Mouse (Mus musculus) myocyte (in vitro differentiated cells): ENCODE results near the gene Tmem211.

Source experiments
- CEBPB ChIP-seq: IDR thresholded peaks from 2 replicates; pipeline ENCODE4 v1.6.1; 2011; ENCODE audit warnings: mild to moderate bottlenecking, moderate library complexity; ENCODE audit not compliant: poor library complexity, insufficient read depth, severe bottlenecking
- MAX ChIP-seq: IDR thresholded peaks from one replicate; pipeline ENCODE4 v1.6.1; 2011; ENCODE audit warnings: low read depth, mild to moderate bottlenecking, control low read depth
- MYOG ChIP-seq, 3 experiments: IDR thresholded peaks; one replicate each; pipeline ENCODE4 v1.6.1; 2011; ENCODE audit warnings: control low read depth in 2 of 3, low read depth in 2 of 3, mild to moderate bottlenecking in 2 of 3; ENCODE audit not compliant: insufficient read length in 2 of 3, control insufficient read depth in 1 of 3, insufficient read depth in 1 of 3
- POLR2A ChIP-seq: IDR thresholded peaks from one replicate; pipeline ENCODE4 v1.6.1; 2011; ENCODE audit warnings: low read depth, mild to moderate bottlenecking, control low read depth, moderate library complexity; ENCODE audit not compliant: insufficient read length
- REST ChIP-seq: IDR thresholded peaks from one replicate; pipeline ENCODE4 v1.6.1; 2011; ENCODE audit warnings: mild to moderate bottlenecking, control low read depth, moderate library complexity; ENCODE audit not compliant: insufficient read depth, insufficient read length
- USF1 ChIP-seq: IDR thresholded peaks from one replicate; pipeline ENCODE4 v1.6.1; 2011; ENCODE audit warnings: low read depth, mild to moderate bottlenecking, control low read depth, moderate library complexity

DNA sequence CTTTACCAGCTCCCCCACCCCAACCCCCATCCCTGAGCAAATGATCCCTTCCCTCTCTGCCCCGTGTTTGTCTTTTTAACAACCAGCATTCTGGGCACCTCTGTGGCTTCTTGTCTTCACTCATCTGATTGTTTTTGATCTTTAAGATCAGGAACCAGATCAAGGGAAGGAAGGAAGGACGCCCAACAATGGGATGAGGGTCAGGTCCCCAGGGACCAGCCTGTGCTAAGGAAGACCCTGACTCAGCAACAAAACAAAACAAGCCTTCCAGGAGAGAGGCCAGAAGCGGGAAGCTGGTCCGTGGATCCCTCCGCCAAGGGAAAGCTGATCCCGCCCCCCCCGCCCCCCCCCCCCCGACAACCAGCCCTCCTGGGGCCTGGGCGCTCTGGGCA lies 47.3 kb upstream of the Tmem211 start:
- TF ChIP-seq POLR2A (no peak), REST (no peak), USF1 (no peak), MAX (no peak), CEBPB (no peak), MYOG (IDR thresholded peaks at IDR 0.05; ENCODE audit: control insufficient read depth in 1 of 3, insufficient read depth in 1 of 3, insufficient read length in 2 of 3, low read depth in 2 of 3) (no peak)
